Mouse (Mus musculus) MEL (cell line): Measurements from ENCODE around the gene Gm6377. TPM values are rescaled to one million over a fixed set of nuclear protein-coding genes. Genes with fewer than 3 reads are reported as not detected.

Experiments used
- DNase-seq: peaks from one replicate; pipeline ENCODE4 v3.0.0; 2011; ENCODE audit warnings: low read depth, low spot score
- H3K27ac ChIP-seq: 2 replicates; pipeline ENCODE4 v1.5.1; 2012; ENCODE audit warnings: low read depth, mild to moderate bottlenecking, control low read depth, low read length, moderate library complexity; ENCODE audit not compliant: control insufficient read depth
- H3K27me3 ChIP-seq, 2 experiments: fragments of 150-350 bp in 1 of 2; sonication (generic) in 1 of 2; 2 replicates each; pipeline ENCODE4 v1.6.1; 2012; ENCODE audit warnings: low read length in 2 of 2, mild to moderate bottlenecking in 2 of 2, improper control_type of control experiment in 1 of 2, moderate library complexity in 1 of 2; ENCODE audit not compliant: insufficient read depth in 2 of 2, control insufficient read depth in 1 of 2
- H3K36me3 ChIP-seq, 2 experiments: 2 replicates each; pipeline ENCODE4 v1.6.1; 2012 to 2014; ENCODE audit warnings: low read length in 2 of 2, improper control_type of control experiment in 1 of 2, inconsistent platforms in 1 of 2, mild to moderate bottlenecking in 1 of 2; ENCODE audit not compliant: insufficient read depth in 2 of 2, control insufficient read depth in 1 of 2
- H3K4me1 ChIP-seq, 2 experiments: fragments of 150-350 bp in 1 of 2; sonication (generic) in 1 of 2; 2 replicates each; pipeline ENCODE4 v1.6.1; 2012; ENCODE audit warnings: low read length in 2 of 2, improper control_type of control experiment in 1 of 2, mild to moderate bottlenecking in 1 of 2; ENCODE audit not compliant: insufficient read depth in 2 of 2, control insufficient read depth in 1 of 2
- H3K4me3 ChIP-seq, 2 experiments: fragments of 150-350 bp in 1 of 2; sonication (generic) in 1 of 2; 2 replicates each; pipeline ENCODE4 v1.5.1; 2012; ENCODE audit warnings: low read depth in 2 of 2, low read length in 2 of 2, mild to moderate bottlenecking in 2 of 2, moderate library complexity in 2 of 2, control low read depth in 1 of 2, improper control_type of control experiment in 1 of 2; ENCODE audit not compliant: control insufficient read depth in 1 of 2, insufficient read depth in 1 of 2
- H3K79me2 ChIP-seq: 2 replicates; pipeline ENCODE4 v1.6.1; 2012; ENCODE audit warnings: mild to moderate bottlenecking, low read length, moderate library complexity; ENCODE audit not compliant: control insufficient read depth, poor library complexity, insufficient read depth
- H3K9ac ChIP-seq: 2 replicates; pipeline ENCODE4 v1.6.1; 2012; ENCODE audit warnings: low read depth, mild to moderate bottlenecking, control low read depth, low read length, moderate library complexity; ENCODE audit not compliant: control insufficient read depth, poor library complexity, severe bottlenecking
- H3K9me3 ChIP-seq: fragments of 150-350 bp; sonication (generic); replicated peaks from 2 replicates; pipeline ENCODE4 v1.6.1; 2012; ENCODE audit warnings: mild to moderate bottlenecking, low read length, improper control_type of control experiment, moderate library complexity; ENCODE audit not compliant: insufficient read depth
- BHLHE40 ChIP-seq: IDR thresholded peaks from 2 replicates; pipeline ENCODE4 v1.6.1; 2012; ENCODE audit warnings: low read depth, mild to moderate bottlenecking, inconsistent platforms, low read length, improper control_type of control experiment, borderline replicate concordance
- CHD1 ChIP-seq: IDR thresholded peaks from 2 replicates; pipeline ENCODE4 v1.6.1; 2012; ENCODE audit warnings: low read depth, mild to moderate bottlenecking, inconsistent platforms, low read length, improper control_type of control experiment
- CTCF ChIP-seq, 3 experiments: IDR thresholded peaks in 2 of 3; conservative IDR thresholded peaks in 1 of 3; 2 replicates each; pipeline ENCODE4 v1.5.1; 2011 to 2012; ENCODE audit warnings: low read length in 3 of 3, low read depth in 2 of 3, mild to moderate bottlenecking in 2 of 3, improper control_type of control experiment in 1 of 3, inconsistent platforms in 1 of 3, mixed read lengths in 1 of 3, moderate library complexity in 1 of 3; ENCODE audit not compliant: control insufficient read depth in 1 of 3, insufficient read depth in 1 of 3, poor library complexity in 1 of 3, severe bottlenecking in 1 of 3
- E2F4 ChIP-seq: IDR thresholded peaks from 2 replicates; pipeline ENCODE4 v1.6.1; 2011; ENCODE audit warnings: low read depth, low read length, improper control_type of control experiment, borderline replicate concordance
- EP300 ChIP-seq, 2 experiments: IDR thresholded peaks; 2 replicates each; pipeline ENCODE4 v1.6.1; 2011; ENCODE audit warnings: improper control_type of control experiment in 2 of 2, low read length in 2 of 2, low read depth in 1 of 2, mild to moderate bottlenecking in 1 of 2
- ETS1 ChIP-seq: IDR thresholded peaks from 2 replicates; pipeline ENCODE4 v1.6.1; 2012; ENCODE audit warnings: low read depth, mild to moderate bottlenecking, inconsistent platforms, low read length, improper control_type of control experiment, moderate library complexity
- GABPA ChIP-seq: IDR thresholded peaks from 2 replicates; pipeline ENCODE4 v1.6.1; 2012; ENCODE audit warnings: low read depth, mild to moderate bottlenecking, inconsistent platforms, low read length, improper control_type of control experiment, moderate library complexity
- GATA1 ChIP-seq: IDR thresholded peaks from 2 replicates; pipeline ENCODE4 v1.6.1; 2011; ENCODE audit warnings: low read depth, low read length, improper control_type of control experiment
- JUND ChIP-seq: IDR thresholded peaks from 2 replicates; pipeline ENCODE4 v1.6.1; 2011; ENCODE audit warnings: low read depth, mild to moderate bottlenecking, improper control_type of control experiment, low read length
- MAFK ChIP-seq: IDR thresholded peaks from 2 replicates; pipeline ENCODE4 v1.6.1; 2011; ENCODE audit warnings: low read depth, mild to moderate bottlenecking, low read length, improper control_type of control experiment, borderline replicate concordance
- MAX ChIP-seq: IDR thresholded peaks from 2 replicates; pipeline ENCODE4 v1.6.1; 2011; ENCODE audit warnings: low read length, improper control_type of control experiment
- MAZ ChIP-seq: IDR thresholded peaks from 2 replicates; pipeline ENCODE4 v1.6.1; 2012; ENCODE audit warnings: low read depth, mild to moderate bottlenecking, inconsistent platforms, low read length, improper control_type of control experiment
- MEF2A ChIP-seq: IDR thresholded peaks from 2 replicates; pipeline ENCODE4 v1.6.1; 2014; ENCODE audit warnings: low read depth, mild to moderate bottlenecking, inconsistent platforms, low read length, improper control_type of control experiment; ENCODE audit not compliant: poor library complexity, insufficient replicate concordance, severe bottlenecking; ENCODE audit errors: extremely low read depth
- MYB ChIP-seq: IDR thresholded peaks from 2 replicates; pipeline ENCODE4 v1.6.1; 2011; ENCODE audit warnings: mild to moderate bottlenecking, low read depth, low read length, improper control_type of control experiment
- MYC ChIP-seq: IDR thresholded peaks from 2 replicates; pipeline ENCODE4 v1.6.1; 2011; ENCODE audit warnings: low read depth, mild to moderate bottlenecking, low read length, improper control_type of control experiment, moderate library complexity
- NELFE ChIP-seq: IDR thresholded peaks from 2 replicates; pipeline ENCODE4 v1.6.1; 2011; ENCODE audit warnings: low read depth, low read length, improper control_type of control experiment
- POLR2AphosphoS2 ChIP-seq: IDR thresholded peaks from 2 replicates; pipeline ENCODE4 v1.6.1; 2011; ENCODE audit warnings: low read length, improper control_type of control experiment
- POLR2AphosphoS5 ChIP-seq: IDR thresholded peaks from 2 replicates; pipeline ENCODE4 v1.6.1; 2012; ENCODE audit warnings: low read depth, borderline replicate concordance, mild to moderate bottlenecking, inconsistent platforms, low read length, moderate library complexity, mixed read lengths
- SMC3 ChIP-seq: IDR thresholded peaks from 2 replicates; pipeline ENCODE4 v1.6.1; 2011; ENCODE audit warnings: low read depth, low read length, improper control_type of control experiment
- TAL1 ChIP-seq: IDR thresholded peaks from 2 replicates; pipeline ENCODE4 v1.6.1; 2012; ENCODE audit warnings: mild to moderate bottlenecking, inconsistent platforms, low read length, moderate library complexity, mixed read lengths
- TBP ChIP-seq: IDR thresholded peaks from 2 replicates; pipeline ENCODE4 v1.8.0; 2011; ENCODE audit warnings: low read depth, low read length, improper control_type of control experiment
- TCF12 ChIP-seq: IDR thresholded peaks from 2 replicates; pipeline ENCODE4 v1.6.1; 2014; ENCODE audit warnings: low read depth, mild to moderate bottlenecking, inconsistent platforms, low read length, improper control_type of control experiment, moderate library complexity
- USF1 ChIP-seq: IDR thresholded peaks from 2 replicates; pipeline ENCODE4 v1.6.1; 2014; ENCODE audit warnings: low read depth, mild to moderate bottlenecking, inconsistent platforms, low read length, improper control_type of control experiment, moderate library complexity
- ZKSCAN1 ChIP-seq: IDR thresholded peaks from 2 replicates; pipeline ENCODE4 v1.6.1; 2012; ENCODE audit warnings: low read depth, mild to moderate bottlenecking, inconsistent platforms, low read length, improper control_type of control experiment, moderate library complexity
- ZMIZ1 ChIP-seq: IDR thresholded peaks from 2 replicates; pipeline ENCODE4 v1.6.1; 2012; ENCODE audit warnings: low read depth, mild to moderate bottlenecking, inconsistent platforms, low read length, improper control_type of control experiment, moderate library complexity
- polyA plus RNA-seq, 2 experiments: library from polyadenylated mRNA; stranded (reverse) in 1 of 2; unstranded in 1 of 2; fragments of >175 nt in 1 of 2; fragments of >200 nt in 1 of 2; gene quantifications; 2 replicates each; pipeline versions ENCODE4 v1.2.1 to v1.2.4; 2012; ENCODE audit warnings: low replicate concordance in 2 of 2, low read depth in 1 of 2; ENCODE audit not compliant: insufficient read length in 2 of 2, insufficient read depth in 1 of 2, missing spikeins in 1 of 2
- total RNA-seq: library from RNA; depleted of rRNA; stranded (reverse); fragments of 300-350 nt; gene quantifications from 2 replicates; pipeline ENCODE4 v1.2.3, GENCODE M21; 2012; rRNA removed

Gene Gm6377
- total RNA-seq (0.08 and 0.36 TPM in 2 replicates), polyA plus RNA-seq (under 1 TPM in 1 of 2 experiments, not detected in 1; 0.07 TPM)

DNA sequence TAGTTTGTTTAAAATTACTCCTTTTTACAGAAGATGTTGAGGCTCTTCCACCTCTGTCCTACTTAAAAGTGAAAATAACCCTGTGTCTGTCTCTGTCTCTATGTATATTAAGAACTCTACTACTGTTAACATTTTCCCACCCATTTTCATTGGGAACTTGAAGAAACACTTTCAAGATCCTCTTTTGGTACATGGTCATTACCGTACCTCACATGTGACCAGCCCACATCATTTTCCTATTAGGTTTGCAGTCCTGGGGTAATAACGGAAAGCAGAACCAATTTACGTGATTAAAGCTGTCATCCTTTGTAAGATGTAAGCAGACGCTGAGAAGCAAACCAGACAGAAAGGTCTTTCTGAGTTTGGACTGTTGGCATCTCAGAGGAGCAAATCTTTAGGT is at the start of gene Gm6377:
TSS of gene Gm6377 (plus strand) at position 289 of the 400 bp plus-strand sequence.
- no peak for TF ChIP-seq TBP
- no peak for TF ChIP-seq MAX
- no peak for TF ChIP-seq GATA1
- TF ChIP-seq EP300 (IDR thresholded peaks at IDR 0.05; ENCODE audit: low read depth in 1 of 2, low read length in 2 of 2) = no peak
- no peak for TF ChIP-seq MYB
- no peak for TF ChIP-seq POLR2AphosphoS5
- TF ChIP-seq MEF2A = no peak
- TF ChIP-seq NELFE = no peak
- no peak for TF ChIP-seq SMC3
- no peak for TF ChIP-seq BHLHE40
- no peak for TF ChIP-seq USF1
- no peak for TF ChIP-seq E2F4
- TF ChIP-seq CTCF (IDR thresholded peaks at IDR 0.05 in 2 of 3, conservative IDR thresholded peaks at IDR 0.05 in 1 of 3; ENCODE audit: control insufficient read depth in 1 of 3, insufficient read depth in 1 of 3, low read depth in 2 of 3, low read length in 3 of 3, poor library complexity in 1 of 3, severe bottlenecking in 1 of 3) = no peak
- no peak for TF ChIP-seq ZKSCAN1
- no peak for TF ChIP-seq ETS1
- no peak for TF ChIP-seq MYC
- no peak for TF ChIP-seq JUND
- no peak for TF ChIP-seq GABPA
- no peak for TF ChIP-seq CHD1
- H3K27ac ChIP-seq = no peak within 1 kb of the TSS
- H3K9ac ChIP-seq = no peak within 1 kb of the TSS
- H3K4me1 ChIP-seq = no peaks in the 10 kb centered on the region
- no peak for DNase-seq
- H3K79me2 ChIP-seq = no peaks in the 10 kb centered on the region
- H3K27me3 ChIP-seq = no peaks in the 10 kb centered on the region
- H3K36me3 ChIP-seq = no peaks in the 10 kb centered on the region
- no peaks in the 10 kb centered on the region for H3K9me3 ChIP-seq
- H3K4me3 ChIP-seq = no peak within 1 kb of the TSS

- peaks cover 10% of the 10 kb centered on the region; the same call in 1 of the 2 replicates for H3K79me2 ChIP-seq
- peaks cover 0 to 4% of the 10 kb centered on the region in 2 experiments; a peak in 1 of 4 replicates for H3K4me1 ChIP-seq
- DNase-seq = no peak
- TF ChIP-seq EP300 (IDR thresholded peaks at IDR 0.05; ENCODE audit: low read depth in 1 of 2, low read length in 2 of 2) (no peak), ZMIZ1 (no peak), GABPA (no peak), POLR2AphosphoS2 (no peak), MAZ (no peak), MAFK (no peak), TAL1 (no peak), TCF12 (no peak), MAX (no peak), USF1 (no peak)
- H3K27ac ChIP-seq = no peak overlapping the region
- H3K36me3 ChIP-seq = peaks cover 10 to 20% of the 10 kb centered on the region in 2 experiments
- H3K4me3 ChIP-seq = no peak overlapping the region
- no peaks in the 10 kb centered on the region for H3K9me3 ChIP-seq
- H3K27me3 ChIP-seq = no peaks in the 10 kb centered on the region
- no peak overlapping the region for H3K9ac ChIP-seq
These were observed 49.4 kb upstream of the Gm6377 start for GRCm38 (mm10) chrX:109147108-109147507.
